Mouse (Mus musculus) ES-Bruce4 (cell line): Measurements from ENCODE around the gene Kbtbd12.

Experiments used
- CTCF ChIP-seq: IDR thresholded peaks from one replicate; pipeline ENCODE4 v1.8.1; 2011; ENCODE audit warnings: low read depth, low read length
- EP300 ChIP-seq: IDR thresholded peaks from 2 replicates; pipeline ENCODE4 v1.6.1; 2011; ENCODE audit warnings: low read depth, low read length; ENCODE audit not compliant: insufficient read depth
- POLR2A ChIP-seq: IDR thresholded peaks from one replicate; pipeline ENCODE4 v1.8.1; 2011; ENCODE audit warnings: low read length; ENCODE audit not compliant: insufficient read depth

DNA sequence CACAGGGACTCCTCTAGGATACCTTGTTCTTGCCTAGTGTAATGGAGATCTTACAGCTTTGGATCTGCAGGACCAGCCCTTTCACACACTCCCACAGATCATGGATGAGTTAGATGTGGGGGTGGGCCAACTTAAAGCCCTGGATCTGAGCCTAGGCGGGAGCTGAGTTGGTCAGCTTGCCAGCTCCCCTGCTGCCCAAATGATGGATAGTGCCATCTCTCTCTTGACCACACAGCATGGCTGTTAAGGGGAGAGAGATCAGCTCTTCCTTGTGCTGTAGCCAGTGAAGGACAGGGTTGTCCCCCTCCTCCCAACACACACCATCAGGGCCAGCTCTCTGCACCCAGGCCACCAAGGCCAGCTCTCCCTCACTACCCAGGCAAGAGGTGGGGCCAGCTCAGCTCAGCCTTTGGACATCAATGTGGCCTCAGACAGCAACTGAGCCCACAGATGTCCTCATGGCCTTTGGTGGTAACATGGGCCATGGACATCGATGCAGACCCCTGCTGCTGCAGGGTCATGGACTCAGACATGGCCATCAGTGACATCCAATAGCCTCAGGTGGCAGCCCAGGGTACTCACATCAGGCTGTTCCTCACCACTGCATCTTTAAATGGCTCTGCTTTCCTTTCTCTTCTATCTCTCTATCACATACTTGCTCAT is 97.5 kb downstream of the Kbtbd12 start:
- TF ChIP-seq CTCF (no peak), EP300 (no peak), POLR2A (no peak)
